Mouse (Mus musculus): ENCODE results near the gene Zfp445. TPM values are rescaled to one million over a fixed set of nuclear protein-coding genes. Genes with fewer than 3 reads are reported as not detected.
A peak's percentile ranks its signal among the peaks of the same experiment; 100 is the strongest.

The Zfp445 gene
- polyA plus RNA-seq, 1 experiment from 2014 or later: 82.6 TPM

DNA sequence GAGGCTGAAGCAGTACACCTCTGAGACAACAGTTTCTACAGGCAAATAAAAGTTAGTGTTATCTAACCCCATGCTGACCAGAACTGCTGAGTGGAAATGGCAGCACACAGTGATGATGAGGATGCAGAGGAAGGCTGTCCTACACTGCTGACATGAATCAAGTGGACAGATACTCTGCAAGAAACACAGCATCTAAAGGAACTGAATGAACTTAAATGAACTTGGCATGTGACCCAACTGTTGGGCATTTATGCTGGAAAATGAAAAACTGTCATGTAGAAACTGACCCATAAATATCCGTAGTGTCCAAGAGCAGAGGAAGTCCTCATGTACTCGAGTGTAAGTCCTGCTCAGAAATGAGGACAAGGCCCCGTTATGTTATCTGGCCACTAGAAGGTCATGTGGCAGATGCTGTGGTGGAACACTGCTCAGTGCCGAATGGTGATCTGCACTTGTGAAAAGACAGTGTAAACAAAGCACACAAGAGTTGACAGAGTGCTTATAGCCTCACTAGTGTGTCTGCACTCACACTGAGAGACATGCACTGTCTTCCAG lies 35.9 kb downstream of the Zfp445 start:
- Histone ChIP-seq H3K9ac (no peak overlapping the region), H3K36me3 (peaks cover 67% of the 10 kb centered on the region), H3K4me3 (no peak overlapping the region), H3K4me2 (no peak overlapping the region), H3K27me3 (no peaks in the 10 kb centered on the region), H3K4me1 (replicated peaks) (no peaks in the 10 kb centered on the region; the same call in 1 of the 2 replicates), H3K27ac (replicated peaks) (no peak overlapping the region), H3K9me3 (no peaks in the 10 kb centered on the region)
- ATAC-seq (ENCODE audit: low read depth): no peak
- 82% methylated on average over 4 of the region's 4 CpGs for WGBS

GRCm38 (mm10) chr9:122826743-122827142 lies 39.1 kb downstream of the Zfp445 start:
- no peaks in the 10 kb centered on the region; the same call in 1 of the 2 replicates for H3K4me1 ChIP-seq (replicated peaks)
- H3K9me3 ChIP-seq: no peaks in the 10 kb centered on the region
- no peak overlapping the region for H3K9ac ChIP-seq
- H3K27ac ChIP-seq (replicated peaks): no peak overlapping the region
- no peak for ATAC-seq (ENCODE audit: low read depth)
- peaks cover 68% of the 10 kb centered on the region for H3K36me3 ChIP-seq
- H3K4me2 ChIP-seq: no peak overlapping the region
- 93% methylated on average over 4 of the region's 4 CpGs for WGBS
- H3K4me3 ChIP-seq: no peak overlapping the region
- H3K27me3 ChIP-seq: no peaks in the 10 kb centered on the region

GRCm38 (mm10) chr9:122823374-122824017 lies 42.3 kb downstream of the Zfp445 start:
- H3K27me3 ChIP-seq: no peaks in the 10 kb centered on the region
- ATAC-seq (ENCODE audit: low read depth): no peak
- H3K9ac ChIP-seq: no peak overlapping the region
- 85% methylated on average over 5 of the region's 5 CpGs for WGBS
- no peaks in the 10 kb centered on the region for H3K9me3 ChIP-seq
- H3K36me3 ChIP-seq: peaks cover 82% of the 10 kb centered on the region
- no peak overlapping the region for H3K27ac ChIP-seq (replicated peaks)
- no peak overlapping the region for H3K4me3 ChIP-seq
- H3K4me1 ChIP-seq (replicated peaks): no peaks in the 10 kb centered on the region
- H3K4me2 ChIP-seq: no peak overlapping the region

DNA sequence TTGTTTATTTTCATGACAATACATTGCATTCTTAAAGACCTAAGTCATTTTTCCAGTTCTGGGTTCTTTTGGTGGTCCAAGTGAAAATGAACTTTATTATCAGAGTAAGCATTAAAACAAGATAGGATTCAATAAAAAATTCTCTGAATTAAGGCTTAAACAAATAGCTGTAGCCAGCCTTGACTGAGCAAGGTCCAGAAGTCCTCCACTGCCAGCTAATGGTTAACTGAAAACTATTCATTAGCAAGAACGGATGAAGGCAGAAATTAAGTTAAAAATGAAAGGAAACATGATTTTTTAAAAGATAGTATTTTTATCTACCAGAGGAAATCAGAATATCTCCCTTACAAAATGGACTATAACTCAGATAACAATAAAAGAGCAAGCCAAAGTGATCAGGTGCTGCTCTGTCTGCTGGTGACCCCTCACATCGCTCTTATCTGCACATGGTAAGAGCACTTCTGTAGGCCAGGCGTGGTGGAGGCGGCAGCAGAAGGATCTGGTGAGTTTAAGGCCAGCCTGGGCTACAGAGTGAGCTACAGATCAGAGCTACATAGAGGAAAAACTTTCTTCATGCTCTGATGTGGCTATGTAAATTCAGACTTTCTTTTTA lies 50.5 kb downstream of the Zfp445 start:
- no peak for ATAC-seq (ENCODE audit: low read depth)
- no peaks in the 10 kb centered on the region for H3K27me3 ChIP-seq
- WGBS: 91% methylated on average over 4 of the region's 4 CpGs

DNA sequence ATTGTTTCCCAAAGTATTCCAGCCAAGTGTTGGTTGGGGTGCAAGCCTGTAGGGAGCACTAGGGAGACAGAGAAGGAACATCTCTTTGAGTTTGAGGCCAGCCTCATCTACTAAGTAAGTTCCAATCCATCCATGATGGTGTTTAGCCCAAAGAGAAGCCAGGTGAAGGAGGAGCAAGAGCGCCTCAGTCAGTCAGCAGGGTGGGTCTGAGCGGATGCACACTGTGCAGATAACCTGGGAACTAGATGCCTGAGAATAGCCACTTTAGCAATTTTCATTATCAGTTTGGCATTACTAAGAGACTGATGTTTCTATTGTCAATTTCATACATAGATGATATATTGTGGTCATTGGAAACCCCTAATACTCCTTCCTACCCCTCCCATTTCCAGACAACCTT lies 51.0 kb downstream of the Zfp445 start:
- Histone ChIP-seq H3K36me3 (peaks cover 62% of the 10 kb centered on the region), H3K9ac (no peak overlapping the region), H3K4me2 (no peak overlapping the region), H3K27me3 (no peaks in the 10 kb centered on the region), H3K9me3 (no peaks in the 10 kb centered on the region), H3K27ac (replicated peaks) (no peak overlapping the region), H3K4me3 (no peak overlapping the region), H3K4me1 (replicated peaks) (no peaks in the 10 kb centered on the region)
- 93% methylated on average over 2 of the region's 2 CpGs for WGBS
- no peak for ATAC-seq (ENCODE audit: low read depth)

More for the DNA sequence above, 50.5 kb downstream of the Zfp445 start:
- no peak overlapping the region for H3K9ac ChIP-seq
- H3K4me2 ChIP-seq: no peak overlapping the region
- H3K36me3 ChIP-seq: peaks cover 68% of the 10 kb centered on the region
- no peak overlapping the region for H3K4me3 ChIP-seq
- no peak overlapping the region for H3K27ac ChIP-seq (replicated peaks)
- no peaks in the 10 kb centered on the region for H3K4me1 ChIP-seq (replicated peaks)
- H3K9me3 ChIP-seq: no peaks in the 10 kb centered on the region

DNA sequence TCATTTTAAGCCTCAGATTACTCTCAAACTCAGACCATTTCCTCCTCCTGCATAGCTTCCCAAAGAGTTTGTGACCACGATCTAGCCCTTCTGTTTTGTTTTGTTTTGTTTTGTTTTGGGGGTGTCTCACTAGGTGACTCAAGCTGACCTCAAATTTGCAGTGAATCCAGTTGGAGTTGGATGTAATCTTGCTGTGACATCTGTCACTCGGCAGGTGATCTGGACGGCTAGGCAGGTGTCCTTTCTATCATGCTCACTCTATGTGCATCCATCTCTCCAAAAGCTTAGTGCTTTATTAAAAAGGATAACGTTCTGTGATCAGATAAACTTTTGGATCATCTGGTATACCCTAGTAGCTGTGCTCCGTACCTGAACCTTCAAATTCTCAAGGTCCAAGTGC lies 53.4 kb downstream of the Zfp445 start:
- ATAC-seq (ENCODE audit: low read depth): no peak
- no peaks in the 10 kb centered on the region for H3K9me3 ChIP-seq
- no peaks in the 10 kb centered on the region for H3K27me3 ChIP-seq
- H3K9ac ChIP-seq: no peak overlapping the region
- peaks cover 45% of the 10 kb centered on the region for H3K36me3 ChIP-seq
- H3K27ac ChIP-seq (replicated peaks): no peak overlapping the region
- H3K4me3 ChIP-seq: no peak overlapping the region
- WGBS: 95% methylated on average over 5 of the region's 5 CpGs
- no peaks in the 10 kb centered on the region for H3K4me1 ChIP-seq (replicated peaks)
- no peak overlapping the region for H3K4me2 ChIP-seq

GRCm38 (mm10) chr9:122810212-122810611 lies 55.6 kb downstream of the Zfp445 start:
- peaks cover 10% of the 10 kb centered on the region for H3K4me1 ChIP-seq (replicated peaks)
- ATAC-seq (ENCODE audit: low read depth): no peak

GRCm38 (mm10) chr9:122807186-122807585 lies 58.6 kb downstream of the Zfp445 start:
- Histone ChIP-seq H3K4me2 (no peak overlapping the region), H3K36me3 (peaks cover 9% of the 10 kb centered on the region), H3K9ac (no peak overlapping the region), H3K4me3 (no peak overlapping the region), H3K4me1 (replicated peaks) (peaks cover 14% of the 10 kb centered on the region), H3K27me3 (no peaks in the 10 kb centered on the region), H3K9me3 (no peaks in the 10 kb centered on the region), H3K27ac (replicated peaks) (no peak overlapping the region)
- 96% methylated on average over 2 of the region's 2 CpGs for WGBS
- no peak for ATAC-seq (ENCODE audit: low read depth)

More at GRCm38 (mm10) chr9:122810212-122810611, 55.6 kb downstream of the Zfp445 start:
- 87% methylated on average over 3 of the region's 3 CpGs for WGBS
- H3K27ac ChIP-seq (replicated peaks): no peak overlapping the region
- no peak overlapping the region for H3K4me2 ChIP-seq
- no peaks in the 10 kb centered on the region for H3K27me3 ChIP-seq
- H3K9ac ChIP-seq: no peak overlapping the region
- no peaks in the 10 kb centered on the region for H3K9me3 ChIP-seq
- peaks cover 32% of the 10 kb centered on the region for H3K36me3 ChIP-seq
- no peak overlapping the region for H3K4me3 ChIP-seq

- no peak for ATAC-seq (ENCODE audit: low read depth)
- no peaks in the 10 kb centered on the region; the same call in 1 of the 2 replicates for H3K36me3 ChIP-seq
- 16% methylated on average over 10 of the region's 10 CpGs for WGBS
- H3K27ac ChIP-seq (replicated peaks): peak overlapping the region; percentile 94
- H3K4me1 ChIP-seq (replicated peaks): peaks cover 14% of the 10 kb centered on the region
- peak overlapping the region; percentile 81 for H3K9ac ChIP-seq
- H3K27me3 ChIP-seq: no peaks in the 10 kb centered on the region
- peak overlapping the region; percentile 87 for H3K4me2 ChIP-seq
- peak overlapping the region; percentile 59 for H3K4me3 ChIP-seq
- H3K9me3 ChIP-seq: no peaks in the 10 kb centered on the region
Observed at GRCm38 (mm10) chr9:122805845-122806341, 59.9 kb downstream of the Zfp445 start.

GRCm38 (mm10) chr9:122805053-122805844 lies 60.6 kb downstream of the Zfp445 start, which contains the start of gene Tcaim:
Gene Tcaim (plus strand): TSS chr9:122805539.
- H3K9me3 ChIP-seq: no peaks in the 10 kb centered on the region
- peak within 1 kb of the TSS; percentile 87 for H3K4me2 ChIP-seq
- peak within 1 kb of the TSS; percentile 94 for H3K27ac ChIP-seq (replicated peaks)
- H3K27me3 ChIP-seq: no peaks in the 10 kb centered on the region; the same call in 1 of the 2 replicates
- H3K4me1 ChIP-seq (replicated peaks): peaks cover 14% of the 10 kb centered on the region
- H3K36me3 ChIP-seq: no peaks in the 10 kb centered on the region; the same call in 1 of the 2 replicates
- peak within 1 kb of the TSS; percentile 81 for H3K9ac ChIP-seq
- peak within 1 kb of the TSS; percentile 59 for H3K4me3 ChIP-seq
- 7% methylated on average over 42 of the region's 42 CpGs for WGBS
- ATAC-seq (ENCODE audit: low read depth): peak; percentile 99

Data from neural tube, embryonic 13.5 days (tissue).